Mouse (Mus musculus) telencephalon, adult 2 months (tissue): ENCODE data around the gene Mdh1b.
A peak's percentile ranks its signal among the peaks of the same experiment; 100 is the strongest.

Experiments used
- DNase-seq: peaks from one replicate; pipeline ENCODE4 v3.0.0-alpha.2; 2011; ENCODE audit warnings: low read depth, low spot score

The Mdh1b gene

DNA sequence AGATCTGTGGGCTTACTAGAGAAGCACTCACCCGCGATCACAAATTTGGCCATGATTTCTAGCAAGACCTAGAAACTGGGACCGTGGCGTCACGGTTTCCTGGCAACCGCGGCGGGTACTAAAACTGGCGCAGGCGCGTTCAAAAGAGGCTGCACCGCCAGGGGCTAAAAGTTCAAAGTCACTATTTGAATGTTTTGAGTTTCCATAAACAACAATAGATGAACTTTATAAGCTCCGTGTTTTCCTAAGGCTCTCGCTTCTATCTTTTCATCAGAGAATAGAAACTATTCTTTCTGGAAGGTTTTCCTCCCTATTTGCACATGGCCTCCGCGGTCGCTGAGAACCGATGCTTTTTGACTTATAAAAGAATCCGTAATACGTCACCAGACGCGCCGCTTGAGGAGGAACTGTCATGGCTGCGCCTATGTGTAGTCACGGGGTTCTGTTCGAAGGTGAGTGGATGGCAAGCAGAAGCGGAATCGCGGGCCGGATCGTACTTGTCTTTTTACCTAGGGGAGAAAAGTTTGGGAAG lies at the start of gene Mdh1b, which contains the start of gene Fastkd2:
Mdh1b (minus strand) TSS at position 79 of the 532 bp plus-strand sequence.
Fastkd2 (plus strand) TSS at position 375 of the 532 bp plus-strand sequence.
- DNase-seq, result peak; percentile 94

DNA sequence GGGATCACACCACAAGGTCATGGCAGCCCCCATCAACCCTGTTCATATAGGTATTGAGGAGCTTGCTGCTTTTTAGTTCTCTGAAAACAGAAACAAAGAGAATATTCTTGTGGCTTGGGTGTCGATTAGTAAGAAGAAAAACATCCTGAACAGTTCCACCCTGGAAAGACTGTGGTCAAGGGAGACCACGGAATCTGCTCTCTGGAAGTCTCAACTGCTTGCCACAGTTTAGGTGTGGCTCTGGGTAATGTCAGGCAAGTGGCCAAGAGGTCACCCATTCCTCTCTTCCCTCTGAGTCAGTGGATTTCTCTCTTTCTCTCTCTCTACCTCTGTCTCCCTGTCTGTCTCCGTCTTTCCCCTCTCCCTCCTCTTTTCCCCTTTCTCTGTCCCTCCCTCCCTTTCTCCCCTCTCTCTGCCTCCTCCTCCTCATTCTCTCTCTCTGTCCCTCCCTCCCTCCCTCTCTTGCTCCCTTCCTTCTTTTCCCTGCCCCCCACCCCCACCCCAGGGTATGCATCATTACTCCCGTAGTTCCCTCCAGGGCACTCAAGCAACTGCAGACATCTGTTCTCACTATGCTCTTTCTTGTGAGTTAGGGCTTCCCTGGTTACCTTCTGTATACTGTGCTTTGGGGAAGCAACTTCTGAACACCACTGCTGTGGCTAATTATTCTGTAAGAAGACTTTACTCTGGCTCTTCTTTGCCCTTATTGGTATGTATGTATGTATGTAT lies 46.9 kb upstream of the Mdh1b start:
- no peak for DNase-seq

- no peak for DNase-seq
Measured at GRCm38 (mm10) chr1:63776396-63776795, 46.3 kb upstream of the Mdh1b start.

- peak; percentile 92 for DNase-seq
Measured at GRCm38 (mm10) chr1:63770309-63770708, 40.2 kb upstream of the Mdh1b start.

GRCm38 (mm10) chr1:63769167-63769566 lies 39.0 kb upstream of the Mdh1b start, which contains the start of gene 4933402D24Rik:
Gene 4933402D24Rik (minus strand): TSS chr1:63769267.
- no peak for DNase-seq

GRCm38 (mm10) chr1:63768112-63768511 lies 38.0 kb upstream of the Mdh1b start:
- DNase-seq, result no peak

GRCm38 (mm10) chr1:63764395-63764794 lies 34.3 kb upstream of the Mdh1b start:
- DNase-seq, result no peak

DNA sequence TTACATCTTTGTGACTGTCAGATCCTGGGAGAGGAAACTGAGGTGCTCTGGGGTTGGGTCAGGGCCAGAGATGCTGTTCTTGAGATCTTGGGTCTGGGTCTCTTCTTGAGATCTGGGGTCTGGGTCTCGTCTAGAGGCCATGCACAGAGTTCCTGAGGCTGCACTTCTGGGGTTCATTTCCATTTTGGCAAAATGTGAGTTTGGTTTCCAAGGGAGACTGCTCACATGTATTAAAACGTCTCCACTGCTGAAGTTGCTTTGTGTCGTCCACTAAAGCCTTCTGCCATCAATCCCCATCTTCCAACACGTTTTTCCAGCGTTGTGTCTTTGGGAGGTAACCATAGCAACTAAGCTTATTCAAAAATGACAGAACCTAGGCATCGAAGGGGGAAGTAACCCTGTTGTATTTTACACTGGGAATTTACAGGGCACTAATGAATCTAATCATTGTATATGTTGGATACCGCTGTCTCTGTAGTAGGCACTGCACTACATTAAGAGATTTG lies 33.8 kb upstream of the Mdh1b start:
- DNase-seq, result no peak

GRCm38 (mm10) chr1:63763212-63763694 lies 33.1 kb upstream of the Mdh1b start:
- DNase-seq, result peak; percentile 72

- DNase-seq, result no peak
Measured at GRCm38 (mm10) chr1:63756005-63756404, 25.9 kb upstream of the Mdh1b start.

DNA sequence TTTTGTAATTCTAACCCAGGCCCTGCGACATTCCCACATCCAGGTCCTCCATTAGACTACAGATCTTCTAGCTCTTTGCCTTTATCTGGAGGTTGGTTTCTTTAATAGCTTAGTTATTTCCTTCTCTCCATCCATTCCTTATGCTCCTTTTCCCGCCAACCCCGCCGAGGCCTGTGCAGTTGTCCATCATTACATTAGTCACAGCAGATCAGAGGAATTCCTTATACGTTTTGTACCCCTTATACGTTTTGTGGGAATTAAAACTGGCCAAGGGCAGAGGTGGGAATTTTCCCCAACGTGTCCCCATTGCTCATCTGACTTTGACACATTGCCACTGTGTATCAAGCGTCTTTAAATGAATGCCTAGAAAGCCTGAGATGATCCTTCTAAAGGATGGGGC lies 322 bp downstream of the Mdh1b start:
- DNase-seq, result no peak

- peak; percentile 63 for DNase-seq
Measured at GRCm38 (mm10) chr1:63720161-63720560, 10.0 kb downstream of the Mdh1b start.

DNA sequence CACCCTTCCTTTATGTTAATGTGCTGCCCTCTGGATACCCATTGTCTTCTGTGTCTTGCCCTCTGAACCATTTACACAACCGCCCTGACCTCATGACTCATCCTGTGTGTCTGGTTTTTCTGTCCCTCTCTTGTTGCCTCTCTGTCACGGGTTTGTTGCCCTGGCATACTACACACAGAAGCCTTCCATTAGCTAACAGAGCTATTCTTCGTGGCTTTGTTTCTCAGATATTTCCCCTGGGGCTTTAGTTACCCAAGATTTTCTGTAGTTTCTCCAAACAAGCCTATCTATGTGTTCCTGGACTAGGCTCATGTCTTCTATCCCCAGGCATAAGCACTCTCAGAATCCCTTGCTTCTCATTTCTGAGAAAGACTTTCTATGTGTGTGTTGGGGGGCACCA lies 21.2 kb downstream of the Mdh1b start:
- DNase-seq, result no peak

- no peak for DNase-seq
Measured at GRCm38 (mm10) chr1:63705733-63706132, 24.4 kb downstream of the Mdh1b start.

DNA sequence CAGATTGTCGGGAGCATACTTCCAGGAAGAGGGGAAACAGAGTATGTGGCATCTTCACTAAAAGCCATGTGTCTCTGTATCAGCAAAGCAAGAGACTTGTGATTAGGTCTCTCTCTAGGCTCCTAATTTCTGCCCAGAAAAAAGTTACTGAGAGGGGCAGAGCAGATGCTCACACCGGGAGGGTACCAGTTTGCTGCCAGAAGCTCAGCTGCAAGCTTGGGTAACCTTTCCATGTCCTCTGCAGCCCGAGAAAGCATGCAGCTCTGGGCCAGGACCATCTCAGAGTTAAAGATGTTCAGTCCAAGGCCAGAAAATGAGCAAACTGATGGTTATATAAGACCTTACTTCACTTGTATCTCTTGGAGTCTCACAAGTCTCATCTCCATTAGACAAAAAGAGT lies 33.3 kb downstream of the Mdh1b start:
- DNase-seq, result no peak

DNA sequence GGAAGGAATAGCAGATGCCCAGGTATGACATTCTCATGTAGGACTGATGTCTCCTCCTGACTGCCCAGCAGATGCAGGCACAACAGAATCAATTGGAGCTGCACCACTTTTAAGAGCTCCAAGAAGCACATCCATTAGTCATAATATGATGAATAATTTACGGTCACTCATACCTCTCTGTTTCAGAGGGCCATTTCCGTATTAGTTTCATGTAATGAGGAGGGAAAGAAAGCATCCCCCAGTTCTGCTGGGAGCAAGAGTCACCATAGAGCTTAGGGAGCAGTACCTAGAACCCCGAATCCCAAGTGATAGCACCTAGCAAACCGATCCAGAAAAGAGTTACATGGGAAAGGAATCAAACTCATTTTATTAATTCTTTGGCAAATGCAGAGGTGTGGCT lies 43.3 kb downstream of the Mdh1b start, which contains the start of gene Dytn:
Dytn (minus strand) TSS at position 101 of the 400 bp plus-strand sequence.
- no peak for DNase-seq

DNA sequence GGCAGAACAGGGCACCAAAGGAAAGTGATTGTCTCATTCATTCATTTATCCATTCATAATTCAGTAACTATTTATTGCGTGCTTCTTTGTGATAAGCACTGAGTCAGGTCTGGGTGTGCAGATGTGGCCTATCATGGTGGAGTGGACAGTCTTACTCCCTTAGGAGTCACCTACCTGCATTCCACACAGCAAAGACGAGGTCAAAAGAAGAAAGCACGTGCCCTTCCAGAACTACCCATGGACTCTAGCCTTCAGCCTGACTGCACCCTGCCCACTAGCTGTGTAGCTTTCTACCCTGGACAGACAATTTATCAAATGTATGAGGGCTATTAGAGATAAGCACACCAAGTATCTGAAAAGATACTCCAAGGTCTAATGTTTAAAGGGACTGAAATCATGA lies 54.1 kb downstream of the Mdh1b start:
- no peak for DNase-seq

GRCm38 (mm10) chr1:63668852-63669160 lies 61.3 kb downstream of the Mdh1b start:
- peak; percentile 77 for DNase-seq

GRCm38 (mm10) chr1:63667949-63668851 lies 61.9 kb downstream of the Mdh1b start:
- DNase-seq, result peak; percentile 11

GRCm38 (mm10) chr1:63667201-63667948 lies 62.7 kb downstream of the Mdh1b start:
- DNase-seq, result no peak

- no peak for DNase-seq
Measured at GRCm38 (mm10) chr1:63666089-63666488, 64.0 kb downstream of the Mdh1b start.
